Mouse (Mus musculus) stomach, embryonic 14.5 days (tissue): Measurements from ENCODE around the gene Nck1. TPM values are rescaled to one million over a fixed set of nuclear protein-coding genes. Genes with fewer than 3 reads are reported as not detected.
A peak's percentile ranks its signal among the peaks of the same experiment; 100 is the strongest.

Source experiments
- ATAC-seq: fragments of 200-750 bp; cut with Nextera tagmentation; 2 replicates; pipeline ENCODE4 v1.8.0; 2017; ENCODE audit warnings: low read depth, moderate TSS enrichment; ENCODE audit not compliant: insufficient number of reproducible peaks, insufficient read depth, low FRiP score
- H3K27ac ChIP-seq: fragments of 300-500 bp; sonication (generic); 2 replicates; pipeline ENCODE4 v1.5.1; 2014; ENCODE audit warnings: mild to moderate bottlenecking, low read length, moderate library complexity, mixed read lengths
- H3K27me3 ChIP-seq: fragments of 300-500 bp; sonication (generic); 2 replicates; pipeline ENCODE4 v1.6.1; 2014; ENCODE audit warnings: low read length, control low read depth, mixed read lengths; ENCODE audit not compliant: control insufficient read depth, insufficient read depth
- H3K36me3 ChIP-seq: fragments of 300-500 bp; sonication (generic); 2 replicates; pipeline ENCODE4 v1.6.1; 2014; ENCODE audit warnings: mild to moderate bottlenecking, control low read depth, low read length, moderate library complexity, mixed read lengths; ENCODE audit not compliant: control insufficient read depth, insufficient read depth
- H3K4me1 ChIP-seq: fragments of 300-500 bp; sonication (generic); 2 replicates; pipeline ENCODE4 v1.6.1; 2014; ENCODE audit warnings: low read length, control low read depth, mixed read lengths; ENCODE audit not compliant: control insufficient read depth, insufficient read depth
- H3K4me2 ChIP-seq: fragments of 300-500 bp; sonication (generic); replicated peaks from 2 replicates; pipeline ENCODE4 v1.6.1; 2014; ENCODE audit warnings: low read depth, low read length, control low read depth
- H3K4me3 ChIP-seq: fragments of 300-500 bp; sonication (generic); 2 replicates; pipeline ENCODE4 v1.5.1; 2014; ENCODE audit warnings: low read depth, low read length, control low read depth
- H3K9ac ChIP-seq: fragments of 300-500 bp; sonication (generic); replicated peaks from 2 replicates; pipeline ENCODE4 v1.6.1; 2014; ENCODE audit warnings: low read depth, mild to moderate bottlenecking, control low read depth, low read length, moderate library complexity, mixed read lengths
- H3K9me3 ChIP-seq: fragments of 300-500 bp; sonication (generic); 2 replicates; pipeline ENCODE4 v1.6.1; 2016; ENCODE audit warnings: low read depth, low read length, control low read depth; ENCODE audit not compliant: control insufficient read depth
- WGBS: fragments of 180-500 bp; shearing (Covaris S2); extraction: QIAGEN DNeasy Blood & Tissue Kit; methylation state at CpG from one replicate; pipeline ENCODE4 v1.1.7; 2014; 5-methylcytosine and 5-hydroxymethylcytosine counted together
- polyA plus RNA-seq: library from polyadenylated mRNA; unstranded; fragments of >200 nt; fragmentation: Nextera tagmentation; extraction: Ambion mirVana; gene quantifications from 2 replicates; pipeline ENCODE4 v1.2.1, GENCODE M21; 2014

Nck1 gene
- polyA plus RNA-seq, 1 experiment from 2014 or later = 67.4 TPM

DNA sequence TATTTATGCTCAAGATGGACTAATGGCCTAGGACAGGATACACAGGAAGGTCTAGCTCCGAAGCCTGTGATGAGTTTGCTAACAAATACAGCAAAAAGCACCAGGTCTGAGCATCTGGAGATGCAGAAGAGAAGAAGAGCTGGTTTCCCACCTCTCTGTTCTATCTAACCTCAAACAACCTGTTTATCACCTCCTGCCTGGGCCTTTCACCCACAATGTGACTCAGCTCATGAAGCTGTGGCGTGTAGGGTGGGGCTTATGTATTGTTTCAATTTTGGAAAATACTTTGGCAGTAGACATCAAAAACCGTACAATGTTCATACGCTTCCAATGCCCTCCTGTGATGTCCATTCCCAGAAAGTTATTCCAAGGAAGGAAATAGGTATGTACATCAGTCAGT is 83.8 kb downstream of the Nck1 start:
- Histone ChIP-seq H3K4me2 (no peak overlapping the region), H3K9me3 (no peaks in the 10 kb centered on the region), H3K4me1 (no peaks in the 10 kb centered on the region), H3K27me3 (no peaks in the 10 kb centered on the region), H3K9ac (no peak overlapping the region), H3K4me3 (no peak overlapping the region), H3K27ac (no peak overlapping the region), H3K36me3 (no peaks in the 10 kb centered on the region)
- no peak for ATAC-seq
- WGBS = 90% methylated on average over 4 of the region's 4 CpGs

DNA sequence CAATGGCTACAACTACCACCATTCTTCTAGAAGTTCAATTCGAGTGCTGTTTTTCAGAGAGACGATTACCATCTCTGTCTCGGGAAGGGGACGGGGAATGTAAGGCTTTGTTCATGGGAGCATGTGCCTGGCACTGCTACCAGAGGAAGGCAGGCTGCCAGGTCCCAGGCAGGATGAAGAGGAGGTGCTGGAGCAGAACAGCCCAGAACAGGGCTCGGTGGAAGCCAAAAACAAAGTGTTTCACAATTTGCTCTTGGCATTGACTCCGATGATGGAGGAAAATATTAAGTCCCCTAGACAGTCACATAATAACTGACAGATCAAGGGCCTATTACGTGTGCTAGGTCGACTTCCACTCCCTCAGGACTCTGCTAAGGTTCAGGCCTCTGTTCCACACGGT is 84.3 kb downstream of the Nck1 start:
- H3K36me3 ChIP-seq = no peaks in the 10 kb centered on the region
- no peak overlapping the region for H3K4me3 ChIP-seq

DNA sequence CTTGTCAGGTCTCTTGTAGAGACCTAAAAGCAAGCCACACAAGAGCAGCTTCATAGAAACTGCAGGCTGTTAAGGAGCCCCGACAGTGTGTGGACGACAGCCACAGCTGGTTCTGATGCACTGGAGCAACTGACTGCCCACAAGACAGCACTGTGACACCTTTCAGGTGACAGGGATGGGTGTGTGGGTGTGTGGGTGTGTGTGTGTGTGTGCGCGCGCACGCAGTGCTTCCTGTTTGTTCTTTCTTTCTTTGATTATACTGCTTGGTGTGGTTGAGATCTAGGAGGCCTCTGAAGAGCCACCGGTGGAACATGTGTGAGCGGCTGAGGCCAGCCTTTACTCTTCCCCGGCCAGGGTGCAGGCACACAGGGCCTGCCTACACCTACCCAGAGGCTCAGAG is 85.7 kb downstream of the Nck1 start:
- Histone ChIP-seq H3K36me3 (no peaks in the 10 kb centered on the region), H3K9me3 (no peaks in the 10 kb centered on the region), H3K27me3 (no peaks in the 10 kb centered on the region), H3K4me2 (no peak overlapping the region), H3K4me3 (no peak overlapping the region), H3K4me1 (no peaks in the 10 kb centered on the region), H3K9ac (no peak overlapping the region), H3K27ac (no peak overlapping the region)
- WGBS = 93% methylated on average over 9 of the region's 9 CpGs
- no peak for ATAC-seq

More for the DNA sequence above, 84.3 kb downstream of the Nck1 start:
- Histone ChIP-seq H3K4me1 (no peaks in the 10 kb centered on the region), H3K9ac (no peak overlapping the region), H3K27me3 (no peaks in the 10 kb centered on the region), H3K4me2 (no peak overlapping the region), H3K9me3 (no peaks in the 10 kb centered on the region), H3K27ac (no peak overlapping the region)
- ATAC-seq = no peak
- WGBS = 88% methylated on average over 9 of the region's 9 CpGs

DNA sequence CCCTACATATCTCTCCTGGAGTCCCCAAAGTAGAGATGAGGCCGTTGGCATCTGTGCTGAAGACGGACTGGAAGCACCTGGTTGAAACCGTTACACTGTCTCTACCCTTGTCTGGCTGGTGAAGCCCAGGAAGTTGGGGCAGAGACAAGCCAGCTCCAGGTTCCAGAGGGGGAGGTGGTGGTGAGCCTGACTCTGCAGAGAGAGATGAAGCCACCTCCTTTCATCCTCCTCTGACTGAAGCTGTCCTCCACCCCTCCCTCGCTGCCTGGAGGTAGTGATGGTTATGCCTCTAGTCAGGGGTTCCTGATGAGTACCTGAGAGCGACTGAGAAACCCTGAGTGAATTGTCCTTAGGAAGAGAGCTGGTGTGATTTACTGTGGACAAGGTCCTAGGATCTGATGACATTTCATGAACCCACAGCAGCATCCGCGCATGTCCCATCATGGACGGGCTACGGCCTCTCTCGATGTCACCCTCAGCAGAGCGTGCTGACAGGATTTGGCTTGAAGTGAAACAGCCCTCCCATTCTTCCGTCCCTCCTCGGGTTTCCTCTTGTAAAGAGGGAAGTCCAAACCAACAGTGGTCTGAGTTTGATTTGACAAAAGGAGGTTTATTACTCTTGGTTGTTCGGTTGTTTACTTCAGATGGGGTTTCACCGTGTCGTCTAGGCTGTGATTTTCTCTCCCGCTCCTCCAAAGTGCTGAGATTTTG is 87.8 kb downstream of the Nck1 start:
- Histone ChIP-seq H3K27me3 (no peaks in the 10 kb centered on the region), H3K27ac (no peak overlapping the region), H3K9me3 (no peaks in the 10 kb centered on the region), H3K9ac (no peak overlapping the region), H3K4me1 (no peaks in the 10 kb centered on the region), H3K4me3 (no peak overlapping the region), H3K36me3 (no peaks in the 10 kb centered on the region), H3K4me2 (no peak overlapping the region)
- WGBS = 82% methylated on average over 17 of the region's 17 CpGs
- ATAC-seq = no peak

DNA sequence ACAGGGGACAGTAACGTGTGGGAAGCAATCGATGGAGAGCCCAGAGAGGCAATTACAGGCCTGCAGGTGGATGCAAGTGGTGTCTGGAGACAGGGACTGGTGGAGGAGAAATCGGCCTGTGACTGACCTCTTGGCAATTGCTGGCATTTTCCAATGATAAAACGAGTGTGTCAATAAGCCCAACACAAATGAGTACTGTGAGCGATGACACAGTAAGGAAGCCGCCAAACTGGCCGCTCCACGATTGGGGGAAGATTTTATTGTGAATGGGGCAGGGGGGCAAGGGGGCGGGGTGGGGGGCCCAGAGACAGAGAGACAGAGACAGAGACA is 91.3 kb downstream of the Nck1 start:
- ATAC-seq = peak; percentile 25; the same call in 1 of the 2 replicates

DNA sequence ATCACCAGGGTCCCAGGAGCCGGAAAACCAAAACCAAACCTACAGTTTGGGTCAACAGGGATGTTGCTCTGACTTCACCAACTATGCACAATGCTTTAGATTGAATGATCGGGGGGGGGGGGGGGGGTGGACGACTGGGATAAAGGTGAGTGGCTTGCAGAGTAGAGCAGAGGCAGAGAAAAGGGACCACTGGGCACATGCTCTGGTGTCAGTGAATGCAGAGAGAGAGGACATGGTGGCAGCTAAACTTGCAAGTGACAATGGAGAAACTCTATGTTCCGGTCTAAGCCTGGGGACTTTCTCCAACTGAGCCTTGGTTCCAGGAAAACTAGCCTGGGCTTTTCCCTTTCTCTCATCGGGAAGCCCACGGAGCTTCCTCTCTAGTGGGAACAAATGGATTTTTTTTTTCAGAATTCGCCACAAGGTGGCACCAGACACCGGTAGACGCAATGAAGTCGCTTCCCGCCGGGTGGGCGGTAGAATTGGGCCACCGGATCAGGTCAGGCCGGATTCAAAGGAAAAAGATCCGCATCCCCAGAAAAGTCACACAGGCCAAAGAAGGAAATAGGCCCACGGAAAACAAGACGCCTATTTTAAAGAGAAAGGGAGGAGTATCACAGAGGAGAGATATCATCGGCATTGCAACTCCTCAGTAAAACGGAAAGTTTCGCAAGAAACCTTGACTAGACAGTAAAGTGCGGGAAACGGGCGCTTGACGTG is 91.8 kb downstream of the Nck1 start:
- Histone ChIP-seq H3K4me1 (no peaks in the 10 kb centered on the region), H3K9ac (peak overlapping the region; percentile 45; the same call in 1 of the 2 replicates), H3K27me3 (no peaks in the 10 kb centered on the region), H3K27ac (no peak overlapping the region), H3K4me3 (peak overlapping the region; percentile 39), H3K9me3 (no peaks in the 10 kb centered on the region), H3K36me3 (no peaks in the 10 kb centered on the region), H3K4me2 (peak overlapping the region; percentile 82)
- 7% methylated on average over 24 of the region's 25 CpGs for WGBS
- ATAC-seq = peak; percentile 28; the same call in 1 of the 2 replicates

More for the DNA sequence above, 91.3 kb downstream of the Nck1 start:
- no peaks in the 10 kb centered on the region for H3K36me3 ChIP-seq
- no peak overlapping the region for H3K27ac ChIP-seq
- H3K9me3 ChIP-seq = no peaks in the 10 kb centered on the region
- peak overlapping the region; percentile 45; the same call in 1 of the 2 replicates for H3K9ac ChIP-seq
- WGBS = 24% methylated on average over 9 of the region's 9 CpGs
- H3K4me2 ChIP-seq = peak overlapping the region; percentile 82
- H3K27me3 ChIP-seq = no peaks in the 10 kb centered on the region
- peak overlapping the region; percentile 39 for H3K4me3 ChIP-seq
- H3K4me1 ChIP-seq = no peaks in the 10 kb centered on the region

DNA sequence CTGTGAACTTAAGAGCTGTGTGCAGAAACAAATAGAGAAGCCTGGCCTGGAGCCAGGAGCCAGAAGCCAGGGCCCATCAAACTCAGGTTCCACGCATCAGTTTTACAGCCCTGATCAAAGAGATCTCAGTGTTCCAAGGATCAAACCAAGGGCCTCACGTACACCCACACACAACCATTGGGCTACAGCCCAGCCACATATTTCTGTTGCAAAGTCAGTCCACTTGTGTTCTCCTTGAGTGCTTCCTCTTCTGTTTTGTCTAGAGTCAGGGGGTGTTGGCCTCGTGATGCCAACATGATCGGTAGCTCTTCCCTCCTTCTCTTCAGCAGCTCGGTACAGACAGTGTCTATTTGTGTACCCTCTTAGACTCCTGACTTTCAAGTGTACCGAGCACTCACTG is 93.5 kb downstream of the Nck1 start:
- no peak for ATAC-seq

DNA sequence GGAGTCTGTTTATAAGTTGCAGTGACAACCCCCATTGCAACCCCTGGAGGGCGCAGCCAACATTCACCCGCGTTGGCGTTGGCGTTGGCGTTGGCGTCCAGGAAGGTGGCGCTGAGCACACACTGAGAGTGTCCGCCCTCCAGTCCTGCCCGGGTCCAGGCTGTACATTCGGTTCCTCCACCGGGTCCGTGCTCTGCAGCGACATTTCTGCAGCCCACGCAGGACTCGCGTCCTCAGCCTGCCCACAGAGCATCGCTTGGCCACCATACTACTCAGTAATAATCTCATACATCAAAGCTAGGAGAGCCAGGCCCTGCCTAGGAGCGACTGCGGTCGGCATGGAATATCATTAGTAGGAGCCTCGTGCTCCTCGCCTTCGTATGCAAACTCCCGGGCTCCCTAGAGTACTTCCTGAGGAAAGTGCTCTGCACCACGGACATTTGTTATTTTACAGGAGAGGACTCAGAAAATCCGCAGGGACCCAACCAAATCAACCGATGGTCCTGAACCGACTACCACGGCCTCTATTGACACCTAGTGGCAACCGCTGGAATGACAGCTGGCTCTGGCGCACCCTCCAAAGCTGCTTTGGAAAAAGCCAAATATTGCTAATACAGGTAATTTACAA is 99.8 kb downstream of the Nck1 start:
- H3K4me3 ChIP-seq = peak overlapping the region; percentile 45
- no peaks in the 10 kb centered on the region for H3K36me3 ChIP-seq
- under 1% methylated on average over 32 of the region's 32 CpGs for WGBS
- peak overlapping the region; percentile 93 for H3K4me2 ChIP-seq
- H3K9ac ChIP-seq = no peak overlapping the region
- H3K27ac ChIP-seq = no peak overlapping the region
- no peaks in the 10 kb centered on the region for H3K27me3 ChIP-seq
- no peaks in the 10 kb centered on the region for H3K4me1 ChIP-seq
- H3K9me3 ChIP-seq = no peaks in the 10 kb centered on the region
- peak; percentile 82; the same call in 1 of the 2 replicates for ATAC-seq

More for the DNA sequence above, 93.5 kb downstream of the Nck1 start:
- 65% methylated on average over 6 of the region's 6 CpGs for WGBS
- no peak overlapping the region for H3K4me2 ChIP-seq
- H3K27ac ChIP-seq = no peak overlapping the region
- H3K9me3 ChIP-seq = no peaks in the 10 kb centered on the region
- no peaks in the 10 kb centered on the region for H3K27me3 ChIP-seq
- H3K4me3 ChIP-seq = no peak overlapping the region
- no peaks in the 10 kb centered on the region for H3K36me3 ChIP-seq
- H3K4me1 ChIP-seq = no peaks in the 10 kb centered on the region
- H3K9ac ChIP-seq = no peak overlapping the region
